Mouse (Mus musculus) layer of hippocampus, adult 2 months (tissue): Measurements from ENCODE around the gene Men1. TPM values are rescaled to one million over a fixed set of nuclear protein-coding genes. Genes with fewer than 3 reads are reported as not detected.

ENCODE experiments used
- DNase-seq, 2 experiments: peaks; one replicate each; pipeline ENCODE4 v3.0.0; 2022; ENCODE audit warnings: low spot score in 2 of 2
- H3K27ac ChIP-seq: fragments of 200-600 bp; 2 replicates; pipeline ENCODE4 v1.8.1; 2022
- H3K4me3 ChIP-seq: fragments of 200-600 bp; 2 replicates; pipeline ENCODE4 v1.8.1; 2022; ENCODE audit warnings: mild to moderate bottlenecking
- CTCF ChIP-seq: fragments of 200-600 bp; conservative IDR thresholded peaks from 2 replicates; pipeline ENCODE4 v1.8.1; 2022; ENCODE audit warnings: antibody characterized with exemption, mild to moderate bottlenecking, moderate library complexity
- total RNA-seq, 2 experiments: library from RNA; stranded (reverse); gene quantifications; 2 replicates each; pipeline ENCODE4 v1.2.3; 2021

Gene Men1
- total RNA-seq, 2 experiments from 2014 or later: 63.3 to 72.1 TPM

DNA sequence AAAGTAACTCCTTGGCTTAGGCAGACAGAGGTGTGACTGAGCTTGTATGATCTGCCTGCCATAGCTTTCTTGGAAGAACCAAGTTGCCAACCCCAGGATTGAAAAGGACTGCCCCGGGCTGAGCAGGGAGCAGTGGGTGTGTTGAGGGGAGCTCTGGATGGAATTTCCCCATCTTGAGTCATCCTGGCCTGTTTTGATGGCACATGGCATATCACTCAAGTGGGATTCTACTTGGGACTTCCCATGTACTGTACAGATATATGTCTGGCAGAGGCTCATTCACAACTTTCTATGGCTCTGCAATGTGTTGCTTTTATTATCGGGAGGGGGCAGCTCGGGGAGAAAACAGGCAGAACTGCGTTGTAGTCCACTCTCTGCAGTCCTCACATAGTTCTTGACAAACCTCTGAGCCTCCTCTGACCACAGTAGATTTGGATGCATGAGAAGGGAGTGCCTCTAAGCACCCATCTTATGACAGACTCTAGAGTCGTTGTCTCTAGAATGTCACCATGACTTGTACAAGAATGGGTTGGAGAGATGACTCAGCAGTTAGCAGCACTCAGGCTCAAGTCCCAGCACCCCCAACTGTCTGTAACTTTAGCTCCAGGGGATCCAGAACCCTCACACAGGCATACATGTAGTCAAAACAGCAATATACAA lies 38.1 kb upstream of the Men1 start:
- TF ChIP-seq CTCF: no peak
- DNase-seq: no peak
- no peak overlapping the region for H3K27ac ChIP-seq
- no peak overlapping the region for H3K4me3 ChIP-seq

DNA sequence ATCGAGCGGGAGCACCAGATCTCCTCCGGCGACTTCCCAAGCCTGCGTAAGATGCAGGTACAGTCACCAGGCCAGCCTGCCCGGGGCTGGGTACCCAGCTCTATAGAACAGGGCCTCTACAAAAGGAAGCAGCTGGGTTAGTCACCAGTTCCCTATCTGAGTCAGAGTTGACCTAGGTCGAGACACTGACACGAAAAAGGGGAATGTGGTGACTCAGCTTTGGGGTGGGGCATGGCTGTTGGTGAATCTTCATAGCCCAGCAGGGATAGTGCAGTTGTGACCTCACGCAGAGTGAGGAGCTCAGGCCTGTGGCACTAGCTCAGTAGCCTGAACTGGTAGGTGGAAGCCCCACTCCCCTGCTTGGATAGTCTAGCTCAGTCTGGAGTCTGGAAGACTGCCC lies 37.1 kb upstream of the Men1 start:
- H3K27ac ChIP-seq: no peak overlapping the region; the same call in 1 of the 2 replicates
- DNase-seq: no peak
- no peak overlapping the region for H3K4me3 ChIP-seq
- TF ChIP-seq CTCF: no peak

DNA sequence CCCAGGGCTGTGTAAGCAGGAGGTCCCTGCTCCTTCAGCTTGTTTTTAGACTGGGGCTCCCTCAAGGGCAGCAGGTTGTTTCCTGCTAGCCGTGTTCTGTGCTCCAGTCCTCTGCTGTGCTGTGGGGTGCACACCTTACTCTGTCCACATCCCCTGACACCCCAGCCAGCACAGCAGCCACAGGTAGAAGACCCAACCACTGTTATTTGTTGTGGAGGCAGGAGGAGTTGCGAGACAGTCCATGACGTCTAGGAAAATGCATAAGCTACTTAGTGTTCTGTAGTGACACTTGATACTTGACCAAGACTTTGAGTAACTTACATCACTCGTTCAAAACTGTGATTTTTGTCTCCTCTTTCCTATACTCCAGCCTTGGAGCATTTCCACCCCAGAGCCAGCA lies 35.8 kb upstream of the Men1 start:
- TF ChIP-seq CTCF: no peak
- DNase-seq: no peak
- H3K27ac ChIP-seq: peak overlapping the region; percentile 83; the same call in 1 of the 2 replicates

DNA sequence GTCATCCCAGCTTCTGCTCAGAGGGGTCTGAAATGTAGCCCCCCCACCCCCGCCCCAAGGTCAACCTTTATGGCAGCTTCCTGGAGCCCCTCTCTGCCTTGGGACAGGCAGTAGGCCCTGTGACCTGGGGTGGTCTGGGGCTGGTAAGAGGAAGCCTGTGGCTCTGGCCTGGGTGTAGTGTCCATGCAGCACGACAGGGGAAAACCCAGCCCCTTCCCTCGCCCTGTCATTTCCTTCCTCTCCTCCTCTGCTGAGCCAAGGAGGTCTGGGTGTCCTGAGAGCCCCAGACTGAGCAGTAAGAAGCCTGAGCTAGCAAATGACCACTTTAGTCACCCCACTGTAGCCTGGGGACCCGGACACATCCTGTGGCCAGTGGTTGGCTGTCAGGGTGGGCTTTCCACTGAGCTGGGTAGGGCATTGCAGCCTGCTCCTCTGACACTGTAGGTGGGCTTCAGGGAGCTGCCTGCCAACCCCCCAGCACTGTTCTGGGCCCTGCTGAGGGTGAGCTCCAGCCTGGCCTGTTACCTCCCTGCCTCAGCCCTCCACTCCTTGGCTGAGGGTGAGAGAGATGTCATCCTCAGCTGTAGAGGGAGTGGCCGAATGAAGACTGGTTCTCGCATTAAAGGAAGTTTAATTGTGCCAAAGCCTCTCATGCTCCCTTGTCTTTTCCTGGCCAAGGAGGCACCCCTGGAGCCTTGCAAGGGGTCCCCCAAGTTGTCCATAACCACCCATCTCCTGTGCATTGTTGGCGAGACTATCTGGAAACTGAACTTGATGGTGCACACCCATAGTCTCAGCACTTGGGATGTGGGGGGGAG lies 35.1 kb upstream of the Men1 start:
- no peak for DNase-seq
- Histone ChIP-seq H3K27ac (peak overlapping the region; percentile 83), H3K4me3 (no peak overlapping the region)
- no peak for TF ChIP-seq CTCF

More for the DNA sequence above, 35.8 kb upstream of the Men1 start:
- no peak overlapping the region for H3K4me3 ChIP-seq

- TF ChIP-seq CTCF: no peak
- no peak for DNase-seq
- H3K4me3 ChIP-seq: no peak overlapping the region
- peak overlapping the region; percentile 83 for H3K27ac ChIP-seq
These were observed 34.4 kb upstream of the Men1 start for GRCm38 (mm10) chr19:6300402-6300841.

GRCm38 (mm10) chr19:6302114-6302513 lies 32.7 kb upstream of the Men1 start:
- no peak for DNase-seq
- Histone ChIP-seq H3K4me3 (no peak overlapping the region), H3K27ac (peak overlapping the region; percentile 86)
- no peak for TF ChIP-seq CTCF

- Histone ChIP-seq H3K4me3 (no peak overlapping the region), H3K27ac (peak overlapping the region; percentile 86)
- TF ChIP-seq CTCF: no peak
- DNase-seq: peak; percentile 67 to 75
These were observed 32.3 kb upstream of the Men1 start for GRCm38 (mm10) chr19:6302522-6302921.

DNA sequence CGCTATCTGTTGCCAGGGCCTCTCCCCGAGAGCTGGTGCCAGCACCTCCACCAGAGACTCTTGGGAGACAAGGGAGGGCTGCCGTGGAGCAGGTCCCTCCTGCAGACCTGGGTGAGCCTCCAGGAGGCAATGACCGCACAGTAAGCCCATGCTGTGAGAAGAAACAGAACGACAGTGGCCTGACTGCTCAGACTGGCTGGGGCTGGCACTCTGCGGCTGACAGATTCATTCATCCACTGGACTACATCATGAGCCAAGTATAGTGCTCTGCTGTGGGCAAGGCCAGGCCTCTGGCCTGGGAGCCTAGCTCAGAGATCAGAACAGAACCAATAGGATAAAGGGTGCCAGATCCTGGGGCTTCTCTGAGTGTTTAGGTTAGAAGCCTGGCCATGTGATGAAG lies 30.9 kb upstream of the Men1 start:
- H3K4me3 ChIP-seq: no peak overlapping the region
- peak overlapping the region; percentile 86 for H3K27ac ChIP-seq

GRCm38 (mm10) chr19:6304787-6305516 lies 29.8 kb upstream of the Men1 start:
- DNase-seq: peak; percentile 86 to 93
- no peak overlapping the region for H3K4me3 ChIP-seq
- peak; percentile 99 for TF ChIP-seq CTCF
- H3K27ac ChIP-seq: peak overlapping the region; percentile 86

More for the DNA sequence above, 30.9 kb upstream of the Men1 start:
- TF ChIP-seq CTCF: no peak
- DNase-seq: no peak

- no peak for TF ChIP-seq CTCF
- peak overlapping the region; percentile 60; the same call in 1 of the 2 replicates for H3K4me3 ChIP-seq
These were observed 29.2 kb upstream of the Men1 start for GRCm38 (mm10) chr19:6305517-6306115.

GRCm38 (mm10) chr19:6306137-6306551 lies 28.6 kb upstream of the Men1 start, which contains the start of gene Cdc42bpg:
Cdc42bpg (plus strand) TSS chr19:6306456.
- TF ChIP-seq CTCF: no peak
- Histone ChIP-seq H3K27ac (peak within 1 kb of the TSS; percentile 77), H3K4me3 (peak within 1 kb of the TSS; percentile 60)
- DNase-seq: no peak

More at GRCm38 (mm10) chr19:6305517-6306115, 29.2 kb upstream of the Men1 start:
- H3K27ac ChIP-seq: peak overlapping the region; percentile 77; the same call in 1 of the 2 replicates
- DNase-seq: no peak

- peak overlapping the region; percentile 77; the same call in 1 of the 2 replicates for H3K27ac ChIP-seq
- DNase-seq: peak in 1 of 2 experiments; percentile 67
- H3K4me3 ChIP-seq: peak overlapping the region; percentile 60
- TF ChIP-seq CTCF: peak; percentile 86
These were observed 28.2 kb upstream of the Men1 start for GRCm38 (mm10) chr19:6306586-6306985.
